Mouse (Mus musculus) forebrain, embryonic 12.5 days (tissue): ENCODE results near the gene Plekha6. TPM values are rescaled to one million over a fixed set of nuclear protein-coding genes. Genes with fewer than 3 reads are reported as not detected.

Experiments used
- ATAC-seq: fragments of 200-750 bp; cut with Nextera tagmentation; 2 replicates; pipeline ENCODE4 v1.8.0; 2017; ENCODE audit warnings: moderate TSS enrichment; ENCODE audit not compliant: low FRiP score
- H3K27ac ChIP-seq: fragments of 300-500 bp; sonication (generic); 2 replicates; pipeline ENCODE4 v1.5.1; 2016; ENCODE audit warnings: mild to moderate bottlenecking
- H3K27me3 ChIP-seq: fragments of 300-500 bp; sonication (generic); 2 replicates; pipeline ENCODE4 v1.6.1; 2016; ENCODE audit warnings: mild to moderate bottlenecking
- H3K36me3 ChIP-seq: fragments of 300-500 bp; sonication (generic); replicated peaks from 2 replicates; pipeline ENCODE4 v1.6.1; 2016; ENCODE audit warnings: mild to moderate bottlenecking
- H3K4me1 ChIP-seq: fragments of 300-500 bp; sonication (generic); 2 replicates; pipeline ENCODE4 v1.6.1; 2016
- H3K4me2 ChIP-seq: fragments of 300-500 bp; sonication (generic); 2 replicates; pipeline ENCODE4 v1.6.1; 2016; ENCODE audit warnings: mild to moderate bottlenecking, moderate library complexity
- H3K4me3 ChIP-seq: fragments of 300-500 bp; sonication (generic); replicated peaks from 2 replicates; pipeline ENCODE4 v1.5.1; 2016; ENCODE audit warnings: mild to moderate bottlenecking
- H3K9ac ChIP-seq: fragments of 300-500 bp; sonication (generic); 2 replicates; pipeline ENCODE4 v1.6.1; 2016; ENCODE audit warnings: mild to moderate bottlenecking
- H3K9me3 ChIP-seq: fragments of 300-500 bp; sonication (generic); 2 replicates; pipeline ENCODE4 v1.6.1; 2016
- WGBS: fragments of 180-500 bp; shearing (Covaris S2); methylation state at CpG from one replicate; pipeline ENCODE4 v1.1.7; 2016; 5-methylcytosine and 5-hydroxymethylcytosine counted together
- polyA plus RNA-seq: library from polyadenylated mRNA; unstranded; fragments of >200 nt; fragmentation: Nextera tagmentation; extraction: Ambion mirVana; gene quantifications from 2 replicates; pipeline ENCODE4 v1.2.1, GENCODE M21; 2016

Gene Plekha6
- polyA plus RNA-seq, 1 experiment from 2014 or later: 20.6 TPM

DNA sequence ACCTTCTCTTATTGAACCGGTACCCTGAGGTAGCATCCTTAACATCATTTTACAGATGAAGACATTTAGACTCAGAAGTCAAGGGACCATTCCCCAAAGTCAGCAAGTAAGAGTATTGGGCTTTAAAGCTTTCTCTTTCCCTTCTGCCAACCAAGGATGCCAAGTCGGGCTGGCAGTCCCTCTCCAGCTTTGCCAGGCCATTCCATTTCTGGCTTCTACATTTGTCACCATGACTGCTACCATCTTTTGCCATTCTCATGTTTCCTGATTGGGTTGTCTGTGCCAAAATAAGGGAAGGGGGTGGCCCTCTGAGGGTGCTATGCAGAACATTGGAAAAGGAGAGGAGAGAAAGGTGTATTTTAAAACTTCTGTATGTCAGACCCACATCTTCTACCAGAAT is 61.6 kb downstream of the Plekha6 start:
- Histone ChIP-seq H3K9me3 (no peaks in the 10 kb centered on the region), H3K27ac (no peak overlapping the region), H3K9ac (no peak overlapping the region), H3K4me3 (no peak overlapping the region), H3K4me2 (no peak overlapping the region), H3K4me1 (peaks cover 53% of the 10 kb centered on the region), H3K27me3 (peaks cover 24% of the 10 kb centered on the region), H3K36me3 (no peaks in the 10 kb centered on the region)
- no peak for ATAC-seq
- WGBS: 94% methylated on average over 2 of the region's 2 CpGs

- Histone ChIP-seq H3K4me1 (peaks cover 53% of the 10 kb centered on the region), H3K4me3 (no peak overlapping the region), H3K9ac (no peak overlapping the region), H3K4me2 (no peak overlapping the region), H3K27me3 (peaks cover 24% of the 10 kb centered on the region), H3K9me3 (no peaks in the 10 kb centered on the region), H3K36me3 (no peaks in the 10 kb centered on the region), H3K27ac (no peak overlapping the region)
- WGBS: 37% methylated on average over 9 of the region's 9 CpGs
- ATAC-seq: no peak
These were observed 62.1 kb downstream of the Plekha6 start for GRCm38 (mm10) chr1:133225963-133226660.

DNA sequence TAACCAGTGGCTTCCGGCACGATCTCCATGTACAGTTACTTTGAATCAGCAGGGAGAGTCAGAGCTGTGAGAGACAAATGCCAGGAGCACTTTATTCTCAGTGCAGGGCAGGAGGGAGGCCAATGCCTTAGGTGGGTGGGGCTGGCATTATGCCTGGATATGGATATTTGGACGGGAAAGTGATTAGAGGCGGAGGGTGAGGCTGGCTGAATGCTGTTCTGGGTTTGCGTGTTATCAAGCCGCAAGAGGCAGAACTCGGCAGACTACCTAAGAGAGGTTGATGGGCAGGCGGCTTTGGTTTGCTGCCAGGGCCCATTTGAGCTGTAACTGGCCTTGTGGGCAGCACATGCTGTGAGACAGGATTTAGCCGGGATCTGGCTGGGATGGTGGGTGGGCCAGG is 62.9 kb downstream of the Plekha6 start:
- no peaks in the 10 kb centered on the region for H3K36me3 ChIP-seq
- no peak overlapping the region for H3K4me3 ChIP-seq
- H3K27me3 ChIP-seq: peaks cover 24% of the 10 kb centered on the region
- H3K9me3 ChIP-seq: no peaks in the 10 kb centered on the region
- H3K9ac ChIP-seq: peak overlapping the region; percentile 12; the same call in 1 of the 2 replicates
- H3K27ac ChIP-seq: peak overlapping the region; percentile 38
- H3K4me2 ChIP-seq: peak overlapping the region; percentile 15; the same call in 1 of the 2 replicates
- 21% methylated on average over 9 of the region's 9 CpGs for WGBS
- peak; percentile 54; the same call in 1 of the 2 replicates for ATAC-seq
- H3K4me1 ChIP-seq: peaks cover 53% of the 10 kb centered on the region

DNA sequence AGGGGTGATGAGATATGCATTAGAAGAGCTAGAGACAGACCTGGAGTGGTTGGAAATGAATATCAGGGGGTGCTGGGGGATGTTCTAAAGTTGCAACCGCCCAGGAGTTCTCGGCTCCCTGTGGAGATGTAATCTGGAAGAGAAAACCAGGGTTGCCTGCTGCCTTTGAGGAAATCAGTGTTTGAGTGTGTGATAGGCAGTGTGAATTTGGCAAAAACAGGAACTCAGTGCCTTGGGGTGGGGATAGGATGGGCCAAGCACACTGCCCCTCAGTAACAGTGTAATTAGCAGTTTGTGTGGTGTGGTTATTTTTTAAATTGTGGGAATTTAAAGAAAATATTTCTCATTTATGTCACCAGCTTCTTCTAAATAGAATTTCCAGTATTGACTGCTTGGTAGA is 63.4 kb downstream of the Plekha6 start:
- H3K27ac ChIP-seq: peak overlapping the region; percentile 38; the same call in 1 of the 2 replicates
- H3K4me1 ChIP-seq: peaks cover 51% of the 10 kb centered on the region
- H3K27me3 ChIP-seq: peaks cover 24% of the 10 kb centered on the region

GRCm38 (mm10) chr1:133228809-133229487 is 64.9 kb downstream of the Plekha6 start:
- Histone ChIP-seq H3K9me3 (no peaks in the 10 kb centered on the region), H3K27me3 (peaks cover 18% of the 10 kb centered on the region), H3K4me3 (no peak overlapping the region), H3K9ac (no peak overlapping the region), H3K36me3 (no peaks in the 10 kb centered on the region), H3K4me1 (peaks cover 36% of the 10 kb centered on the region), H3K4me2 (no peak overlapping the region), H3K27ac (no peak overlapping the region)
- WGBS: 55% methylated on average over 9 of the region's 9 CpGs
- ATAC-seq: no peak

More for the DNA sequence above, 63.4 kb downstream of the Plekha6 start:
- H3K9ac ChIP-seq: no peak overlapping the region; the same call in 1 of the 2 replicates
- ATAC-seq: no peak
- no peaks in the 10 kb centered on the region for H3K36me3 ChIP-seq
- WGBS: 29% methylated on average over 2 of the region's 2 CpGs
- no peaks in the 10 kb centered on the region for H3K9me3 ChIP-seq
- no peak overlapping the region for H3K4me3 ChIP-seq
- H3K4me2 ChIP-seq: peak overlapping the region; percentile 15; the same call in 1 of the 2 replicates

DNA sequence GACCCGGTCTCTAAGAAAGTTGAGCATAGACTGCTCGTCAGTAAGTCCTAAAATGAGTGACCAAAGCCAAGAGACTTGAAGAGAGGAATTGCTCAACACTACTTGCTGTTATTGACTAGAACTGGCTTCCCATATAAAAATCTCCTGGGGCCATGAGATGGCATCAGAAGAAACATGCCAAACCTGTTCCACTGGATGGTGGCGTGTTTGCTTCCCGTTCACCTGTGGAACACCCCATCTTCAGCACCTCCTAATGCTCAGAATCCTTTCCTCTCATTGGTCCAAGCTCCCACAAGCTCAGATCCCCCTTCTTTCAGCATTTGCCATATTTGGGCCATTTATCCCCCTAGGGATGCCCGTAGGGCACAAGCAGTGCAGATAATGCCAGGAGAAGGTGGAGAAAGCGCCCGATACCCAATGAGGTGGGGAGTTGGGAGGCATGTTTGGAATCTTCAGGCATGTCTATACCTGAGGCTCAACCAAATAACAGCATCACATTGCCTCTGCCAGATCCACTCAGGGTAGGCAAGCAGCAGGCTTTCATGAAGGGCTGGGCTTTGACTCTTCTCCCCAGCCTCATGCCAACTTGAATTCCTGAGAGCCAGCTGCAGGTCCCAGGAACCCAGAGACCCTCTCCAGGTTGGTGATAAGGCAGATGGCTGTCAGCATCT is 67.6 kb downstream of the Plekha6 start:
- H3K36me3 ChIP-seq: no peaks in the 10 kb centered on the region
- H3K27ac ChIP-seq: no peak overlapping the region
- ATAC-seq: no peak
- peaks cover 6% of the 10 kb centered on the region for H3K27me3 ChIP-seq
- WGBS: 96% methylated on average over 7 of the region's 7 CpGs
- H3K9ac ChIP-seq: no peak overlapping the region
- H3K9me3 ChIP-seq: no peaks in the 10 kb centered on the region
- H3K4me3 ChIP-seq: no peak overlapping the region
- H3K4me2 ChIP-seq: no peak overlapping the region
- H3K4me1 ChIP-seq: peaks cover 34% of the 10 kb centered on the region

GRCm38 (mm10) chr1:133235909-133236308 is 71.9 kb downstream of the Plekha6 start:
- Histone ChIP-seq H3K27ac (no peak overlapping the region), H3K9ac (no peak overlapping the region), H3K4me2 (no peak overlapping the region), H3K27me3 (no peaks in the 10 kb centered on the region), H3K9me3 (no peaks in the 10 kb centered on the region), H3K4me1 (peaks cover 43% of the 10 kb centered on the region), H3K36me3 (0 out of 2 replicates have a peak, but pooled peaks cover 6% of the 10 kb centered on the region), H3K4me3 (no peak overlapping the region)
- 56% methylated on average over 5 of the region's 5 CpGs for WGBS
- ATAC-seq: no peak

GRCm38 (mm10) chr1:133236693-133237440 is 72.9 kb downstream of the Plekha6 start:
- H3K9ac ChIP-seq: no peak overlapping the region
- peak overlapping the region; percentile 46; the same call in 1 of the 2 replicates for H3K27ac ChIP-seq
- 52% methylated on average over 8 of the region's 8 CpGs for WGBS
- H3K27me3 ChIP-seq: no peaks in the 10 kb centered on the region
- H3K4me3 ChIP-seq: no peak overlapping the region
- H3K36me3 ChIP-seq: 0 out of 2 replicates have a peak, but pooled peaks cover 6% of the 10 kb centered on the region
- no peak for ATAC-seq
- no peaks in the 10 kb centered on the region for H3K9me3 ChIP-seq
- H3K4me2 ChIP-seq: no peak overlapping the region
- peaks cover 46% of the 10 kb centered on the region for H3K4me1 ChIP-seq

- H3K4me1 ChIP-seq: peaks cover 46% of the 10 kb centered on the region
- 0 out of 2 replicates have a peak, but pooled peaks cover 6% of the 10 kb centered on the region for H3K36me3 ChIP-seq
- no peak overlapping the region for H3K4me3 ChIP-seq
- H3K4me2 ChIP-seq: no peak overlapping the region
- no peaks in the 10 kb centered on the region for H3K27me3 ChIP-seq
- H3K9me3 ChIP-seq: no peaks in the 10 kb centered on the region
- H3K9ac ChIP-seq: no peak overlapping the region
- no peak for ATAC-seq
- no peak overlapping the region for H3K27ac ChIP-seq
- 79% methylated on average over 11 of the region's 11 CpGs for WGBS
These were observed 73.7 kb downstream of the Plekha6 start for GRCm38 (mm10) chr1:133237670-133238069.

DNA sequence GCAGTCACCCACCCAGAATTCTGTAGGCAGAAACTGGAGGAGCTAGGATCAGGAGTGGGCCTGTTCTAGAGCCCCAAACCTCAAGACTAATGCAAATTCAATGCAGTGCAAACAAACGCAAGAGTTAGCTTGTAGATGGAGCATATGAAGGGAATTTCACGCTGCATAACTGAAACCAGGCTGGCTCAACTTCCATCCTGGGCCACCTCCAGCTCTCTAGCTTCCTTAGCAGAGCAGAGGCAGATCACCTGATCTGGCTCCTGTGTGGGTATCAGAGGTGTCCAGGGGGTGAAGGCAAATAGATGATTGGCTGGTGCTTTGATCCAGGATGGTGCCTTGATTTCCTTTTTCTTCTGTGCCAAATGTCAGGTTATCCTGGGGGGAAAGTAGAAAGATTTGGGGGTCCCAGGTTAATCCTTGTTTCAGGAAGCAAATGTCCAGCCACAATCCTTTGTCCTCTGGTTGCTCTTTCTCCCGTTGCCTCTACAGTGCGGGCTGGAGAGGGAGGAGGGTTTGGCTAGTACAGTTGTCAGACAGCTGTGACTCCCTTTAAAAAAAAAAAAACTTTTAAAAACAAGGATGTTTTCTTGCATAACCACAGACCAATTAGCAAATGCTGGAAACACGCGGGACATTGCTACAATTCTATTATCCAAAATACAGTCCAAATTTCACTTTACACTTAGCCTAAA is 75.3 kb downstream of the Plekha6 start:
- 0 out of 2 replicates have a peak, but pooled peaks cover 6% of the 10 kb centered on the region for H3K36me3 ChIP-seq
- H3K27me3 ChIP-seq: no peaks in the 10 kb centered on the region
- H3K9ac ChIP-seq: no peak overlapping the region
- peaks cover 50% of the 10 kb centered on the region for H3K4me1 ChIP-seq
- H3K4me3 ChIP-seq: no peak overlapping the region
- 66% methylated on average over 6 of the region's 6 CpGs for WGBS
- no peak overlapping the region for H3K27ac ChIP-seq
- no peak overlapping the region for H3K4me2 ChIP-seq
- H3K9me3 ChIP-seq: no peaks in the 10 kb centered on the region
- ATAC-seq: no peak

- Histone ChIP-seq H3K4me2 (no peak overlapping the region), H3K27ac (no peak overlapping the region), H3K4me3 (no peak overlapping the region), H3K9me3 (no peaks in the 10 kb centered on the region), H3K9ac (no peak overlapping the region), H3K36me3 (0 out of 2 replicates have a peak, but pooled peaks cover 6% of the 10 kb centered on the region), H3K4me1 (peaks cover 53% of the 10 kb centered on the region), H3K27me3 (no peaks in the 10 kb centered on the region)
- ATAC-seq: no peak
- 72% methylated on average over 6 of the region's 6 CpGs for WGBS
These were observed 75.8 kb downstream of the Plekha6 start for GRCm38 (mm10) chr1:133239813-133240160.
